Mouse (Mus musculus) left cerebral cortex, adult 2 months (tissue): Measurements from ENCODE around the gene Nfia. TPM values are rescaled to one million over a fixed set of nuclear protein-coding genes. Genes with fewer than 3 reads are reported as not detected.
A peak's percentile ranks its signal among the peaks of the same experiment; 100 is the strongest.

Source experiments
- DNase-seq, 2 experiments: peaks; one replicate each; pipeline ENCODE4 v3.0.0; 2021 to 2022; ENCODE audit warnings: low spot score in 2 of 2, mixed read lengths in 1 of 2; ENCODE audit errors: extremely low spot score in 1 of 2
- H3K27ac ChIP-seq: fragments of 200-600 bp; 2 replicates; pipeline ENCODE4 v1.8.1; 2022
- H3K4me3 ChIP-seq: fragments of 200-600 bp; 2 replicates; pipeline ENCODE4 v1.8.1; 2022
- CTCF ChIP-seq: fragments of 200-600 bp; IDR thresholded peaks from 2 replicates; pipeline ENCODE4 v1.8.1; 2022; ENCODE audit warnings: antibody characterized with exemption, mild to moderate bottlenecking, moderate library complexity
- intact Hi-C: fragments of 180-260 bp; cut with DNase I; formaldehyde crosslinking; loops from one replicate; pipeline ENCODE4 v1.15.1; 2025
- long read RNA-seq, 2 experiments: library from polyadenylated mRNA; stranded (forward); transcript quantifications; one replicate each; pipeline ENCODE4 v2.0.0; 2021; ENCODE audit warnings: borderline mapping rate in 2 of 2
- total RNA-seq, 2 experiments: library from RNA; stranded (reverse); gene quantifications; 2 replicates each; pipeline ENCODE4 v1.2.3; 2021

The Nfia gene
- total RNA-seq, result 10 to 100 TPM; 58.1 to 62.5 TPM
- long read RNA-seq, experiment 1, full-length matches to known transcripts, result 3 of 9 reads
- long read RNA-seq, experiment 1, partial matches to known transcripts, result 2 of 9 reads
- long read RNA-seq, experiment 1, other reads (novel, unspliced or antisense), result 4 of 9 reads
- long read RNA-seq, experiment 2, full-length matches to known transcripts, result 5 of 8 reads
- long read RNA-seq, experiment 2, partial matches to known transcripts, result 1 of 8 reads
- long read RNA-seq, experiment 2, other reads (novel, unspliced or antisense), result 2 of 8 reads

DNA sequence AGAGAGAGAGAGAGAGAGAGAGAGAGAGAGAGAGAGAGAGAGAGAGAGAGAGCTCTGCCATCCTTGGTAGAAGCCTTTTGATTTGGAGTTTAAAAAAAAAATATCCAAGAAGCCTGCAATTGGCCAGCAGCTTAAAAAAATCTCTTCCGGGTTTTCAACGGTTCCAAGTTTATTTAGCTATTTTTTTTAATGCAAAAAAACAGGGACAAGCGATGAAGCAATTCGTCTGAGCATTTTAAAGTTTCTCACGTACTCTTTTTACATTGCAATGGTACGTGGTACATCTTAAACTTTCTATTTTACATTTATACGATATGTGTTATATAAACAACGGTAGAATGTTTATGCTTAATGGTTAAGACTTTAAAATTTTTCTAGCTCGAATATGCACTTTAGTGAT is at the start of gene Nfia:
Nfia (plus strand) TSS at position 94 of the 400 bp plus-strand sequence.
- intact Hi-C loops, result loop anchor here (2.0 to 10.0 kb wide), 3 partner anchors 14 to 550 kb away; no protein-coding TSS in a partner anchor

DNA sequence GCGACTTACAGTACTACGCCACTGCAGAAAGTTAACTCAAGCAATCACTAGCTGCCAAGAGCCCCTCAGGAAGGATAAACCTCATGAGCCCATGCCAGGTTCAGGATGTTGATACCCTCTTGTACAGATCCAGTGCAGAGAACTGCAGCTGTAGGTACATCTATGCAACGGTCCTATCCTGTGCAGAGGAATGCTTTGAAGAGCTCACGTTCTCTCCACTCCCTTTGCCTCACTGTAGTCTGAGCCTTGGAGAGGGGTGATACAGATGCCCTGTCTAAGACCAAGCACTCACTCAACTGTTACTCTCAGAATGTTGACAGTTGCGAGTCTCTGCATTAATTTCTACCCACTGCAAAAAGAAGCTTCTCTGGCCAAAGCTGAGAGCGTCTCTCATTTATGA is 49.2 kb upstream of the Nfia start:
- no peak for DNase-seq
- H3K27ac ChIP-seq, result no peak overlapping the region
- TF ChIP-seq CTCF, result no peak
- intact Hi-C loops, result no loop called here
- H3K4me3 ChIP-seq, result no peak overlapping the region

More for the DNA sequence above, at the start of gene Nfia:
- no peak for TF ChIP-seq CTCF
- H3K4me3 ChIP-seq, result peak within 1 kb of the TSS; percentile 59
- peak within 1 kb of the TSS; percentile 88 for H3K27ac ChIP-seq
- DNase-seq, result no peak

DNA sequence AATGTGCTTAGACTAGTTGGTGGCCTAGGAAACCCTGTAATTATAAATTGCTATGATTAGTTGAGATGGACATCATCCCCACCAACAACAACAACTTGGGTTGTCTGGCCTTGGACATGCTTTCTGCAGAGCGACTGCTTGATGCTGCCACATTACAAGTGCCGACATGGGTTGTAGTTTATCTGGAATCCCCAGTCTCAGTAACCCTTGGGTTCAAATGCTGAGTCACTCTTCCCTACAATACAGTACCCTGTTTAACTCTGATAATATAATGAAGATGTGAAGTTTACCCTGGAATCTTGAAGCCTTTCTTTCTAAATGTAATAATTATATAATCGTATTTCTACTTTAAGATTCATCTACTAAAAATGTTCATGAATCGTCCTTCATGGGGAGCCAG is 44.0 kb upstream of the Nfia start:
- intact Hi-C loops, result no loop called here
- no peak overlapping the region for H3K4me3 ChIP-seq
- H3K27ac ChIP-seq, result no peak overlapping the region
- DNase-seq, result no peak
- no peak for TF ChIP-seq CTCF

DNA sequence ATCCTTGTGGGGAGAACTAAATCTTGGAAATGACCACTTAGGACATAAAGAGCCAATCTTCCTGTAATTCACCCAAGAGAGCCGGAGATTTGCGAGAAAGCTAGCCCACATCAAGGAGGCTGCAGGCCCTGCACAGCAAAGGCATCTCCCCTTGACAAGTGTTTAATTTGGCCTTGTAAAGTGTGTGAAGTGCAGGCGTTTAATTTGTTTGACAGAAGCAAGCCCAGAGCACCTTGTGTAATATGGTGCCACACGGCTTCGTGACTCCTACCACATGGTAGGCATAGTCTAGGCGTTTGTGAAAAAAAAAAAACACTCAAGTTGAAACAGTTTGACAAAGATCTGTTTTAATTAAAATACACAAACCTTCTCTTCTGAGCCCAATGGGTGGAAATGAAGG is 42.5 kb upstream of the Nfia start:
- intact Hi-C loops, result no loop called here
- no peak for TF ChIP-seq CTCF
- no peak for DNase-seq
- Histone ChIP-seq H3K4me3 (no peak overlapping the region), H3K27ac (no peak overlapping the region)

DNA sequence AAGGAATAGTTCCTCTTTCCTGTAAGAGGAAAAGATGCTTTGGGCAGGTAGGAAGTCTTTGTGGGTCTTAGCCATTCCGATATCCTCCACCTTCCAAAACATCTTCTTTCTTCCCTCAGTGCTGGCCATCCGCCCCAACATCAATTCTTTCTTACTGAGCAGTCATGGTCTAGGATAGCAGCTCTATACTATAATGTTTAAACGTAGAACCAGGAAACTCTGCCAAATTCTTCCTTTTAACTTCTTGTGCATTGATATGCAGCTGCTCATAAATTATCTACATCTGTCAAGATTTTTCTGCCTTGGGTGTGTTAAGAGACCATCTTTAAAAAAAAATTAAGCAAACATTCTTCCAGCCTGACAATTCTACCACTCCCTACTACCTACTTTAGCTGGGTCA is 42.1 kb upstream of the Nfia start:
- no peak for DNase-seq
- intact Hi-C loops, result no loop called here
- no peak for TF ChIP-seq CTCF
- Histone ChIP-seq H3K27ac (no peak overlapping the region), H3K4me3 (no peak overlapping the region)

DNA sequence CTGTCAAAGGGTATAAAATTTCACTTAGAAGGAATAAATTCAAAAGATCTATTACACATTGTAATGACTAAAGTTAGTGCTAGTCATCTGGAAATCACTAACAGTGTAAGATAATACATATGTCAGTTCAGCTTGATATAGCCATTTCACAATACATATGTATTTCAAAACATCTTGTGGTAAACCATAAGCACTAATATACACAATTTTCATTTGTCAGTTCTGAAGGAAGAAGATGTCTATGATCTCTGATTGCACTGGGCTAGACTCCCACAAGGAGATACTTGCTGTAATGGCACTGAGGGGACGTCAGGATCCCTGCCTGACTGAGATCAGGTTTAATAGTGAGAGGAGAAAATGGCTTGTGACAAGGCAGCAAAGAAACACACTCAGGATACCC is 39.1 kb upstream of the Nfia start:
- intact Hi-C loops, result no loop called here

DNA sequence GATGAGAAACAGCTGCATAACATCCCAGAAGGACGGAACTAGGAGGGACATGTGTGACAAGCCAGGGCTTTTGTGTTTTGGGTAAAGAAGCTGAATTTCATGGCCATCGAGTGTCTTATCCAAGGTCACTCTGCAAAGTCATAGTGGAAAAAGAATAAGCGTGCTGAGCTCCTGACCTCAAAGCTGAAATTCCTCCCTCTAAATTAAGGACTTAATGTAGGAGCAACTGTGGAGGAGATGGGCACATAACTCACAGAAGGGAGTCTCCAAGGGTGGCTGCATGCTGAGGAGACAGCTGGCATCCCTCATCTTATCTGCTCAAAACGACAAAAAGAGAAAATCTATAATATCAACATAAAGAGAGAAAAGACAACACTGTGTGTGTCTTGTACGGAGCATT is 28.6 kb upstream of the Nfia start:
- DNase-seq, result no peak
- intact Hi-C loops, result loop anchor here (2.0 to 10.0 kb wide), 2 partner anchors 67 to 949 kb away; no protein-coding TSS in a partner anchor
- TF ChIP-seq CTCF, result no peak
- Histone ChIP-seq H3K27ac (no peak overlapping the region), H3K4me3 (no peak overlapping the region)

More for the DNA sequence above, 39.1 kb upstream of the Nfia start:
- TF ChIP-seq CTCF, result no peak
- no peak overlapping the region for H3K27ac ChIP-seq
- no peak for DNase-seq
- H3K4me3 ChIP-seq, result no peak overlapping the region

DNA sequence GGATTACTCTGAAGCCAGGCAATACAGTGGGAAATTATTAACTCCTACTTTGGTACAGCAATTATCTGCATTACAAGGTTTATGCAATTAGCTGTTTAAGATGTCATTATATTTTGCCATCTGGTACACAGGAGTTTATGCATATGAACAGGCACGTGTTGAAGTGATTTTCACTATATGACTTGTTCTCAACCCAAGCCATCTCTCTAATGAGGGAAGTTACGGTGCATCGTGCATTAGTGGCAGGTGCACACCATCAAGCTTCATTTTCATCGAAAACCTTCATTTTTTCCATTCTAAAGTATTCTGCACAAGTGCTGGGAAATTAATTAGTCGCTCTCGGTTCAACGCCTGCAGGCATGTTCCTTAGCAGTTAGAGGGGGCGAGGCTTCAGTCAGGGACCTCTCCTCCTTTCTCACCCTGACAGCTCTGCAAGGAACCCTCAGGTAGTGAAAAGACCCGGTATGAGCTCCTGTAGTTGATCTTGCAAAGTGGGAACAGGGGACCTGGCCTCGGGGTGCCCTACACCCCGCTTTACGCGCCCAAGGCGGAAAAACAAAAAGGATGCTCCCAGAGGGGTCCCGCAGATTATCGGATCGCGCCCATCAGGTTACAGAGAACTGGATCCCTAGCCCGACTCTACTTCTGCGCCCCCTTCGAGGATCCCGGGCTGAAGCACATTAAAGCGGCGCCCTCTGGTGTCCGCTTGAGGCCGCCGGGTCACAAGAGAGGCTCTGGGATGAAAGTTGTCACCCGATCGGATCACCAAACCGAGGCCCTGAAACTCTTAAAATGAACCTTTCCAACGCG is 27.0 kb upstream of the Nfia start:
- TF ChIP-seq CTCF, result peak; percentile 88
- DNase-seq, result peak; percentile 74 to 77
- peak overlapping the region; percentile 49 for H3K4me3 ChIP-seq
- no peak overlapping the region for H3K27ac ChIP-seq
- intact Hi-C loops, result loop anchor here (1.0 to 10.0 kb wide), 5 partner anchors 69 to 1048 kb away; no protein-coding TSS in a partner anchor

DNA sequence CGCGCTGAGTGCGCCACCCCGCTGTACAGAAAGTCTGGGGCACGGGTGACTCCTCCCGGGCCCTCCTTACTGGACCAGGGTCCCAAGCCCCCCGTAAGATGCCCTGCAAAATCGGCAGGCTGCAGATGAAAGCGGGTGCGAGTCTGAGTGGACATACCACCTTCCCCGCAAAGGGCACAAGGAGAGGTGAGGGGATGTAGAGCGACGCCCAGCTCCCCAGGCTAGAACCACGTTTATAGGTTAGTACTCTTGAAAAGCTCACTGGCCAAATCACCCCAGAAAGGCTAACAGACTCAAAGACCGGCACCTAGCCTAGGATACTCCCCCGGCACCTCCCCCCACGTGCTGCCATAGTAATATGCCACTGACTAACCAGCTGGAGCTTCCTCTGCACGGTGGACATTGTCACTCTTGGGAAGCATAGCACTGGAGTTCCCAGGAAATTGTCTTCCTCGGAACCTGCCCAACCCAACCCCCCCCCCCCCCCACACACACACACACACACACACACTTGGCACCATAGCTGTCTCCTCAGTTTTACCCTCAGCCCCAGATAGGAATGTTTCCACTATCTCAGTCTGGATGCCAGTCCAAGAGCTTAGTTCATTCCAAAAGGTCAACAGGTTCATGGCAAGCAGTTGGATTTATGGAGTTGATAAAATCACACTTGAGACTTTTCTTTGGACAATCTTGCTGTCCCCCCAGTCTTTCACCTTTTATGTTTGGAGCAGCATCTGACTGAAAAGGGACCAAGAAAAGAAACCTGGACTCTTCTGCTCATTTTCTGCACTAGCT is 26.2 kb upstream of the Nfia start:
- Histone ChIP-seq H3K27ac (no peak overlapping the region), H3K4me3 (peak overlapping the region; percentile 49)
- intact Hi-C loops, result loop anchor here (1.0 to 10.0 kb wide), 4 partner anchors 182 to 1049 kb away; no protein-coding TSS in a partner anchor
- TF ChIP-seq CTCF, result no peak
- DNase-seq, result no peak

DNA sequence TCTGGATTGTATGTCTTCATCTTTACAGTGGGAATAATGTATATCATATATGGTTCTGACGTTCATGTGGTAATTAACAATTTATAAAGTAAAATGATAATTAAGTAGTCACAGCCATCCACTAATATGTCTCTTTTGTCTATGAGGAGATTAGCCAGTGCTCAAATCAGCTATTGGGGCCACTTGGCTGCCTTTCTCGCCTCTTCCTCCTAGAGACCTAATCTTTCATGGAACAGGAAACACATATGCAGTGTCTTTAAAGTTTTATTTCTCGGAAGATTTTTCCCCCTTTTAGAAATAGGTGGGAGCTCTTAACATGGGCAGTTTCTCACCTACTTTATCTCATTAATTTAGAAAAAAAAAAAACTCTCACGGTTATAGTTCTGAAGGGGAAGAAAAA is 22.1 kb upstream of the Nfia start:
- intact Hi-C loops, result loop anchor here (5.0 to 10.0 kb wide), 5 partner anchors 257 to 954 kb away; no protein-coding TSS in a partner anchor
- H3K4me3 ChIP-seq, result no peak overlapping the region
- TF ChIP-seq CTCF, result no peak
- H3K27ac ChIP-seq, result no peak overlapping the region
- DNase-seq, result no peak

DNA sequence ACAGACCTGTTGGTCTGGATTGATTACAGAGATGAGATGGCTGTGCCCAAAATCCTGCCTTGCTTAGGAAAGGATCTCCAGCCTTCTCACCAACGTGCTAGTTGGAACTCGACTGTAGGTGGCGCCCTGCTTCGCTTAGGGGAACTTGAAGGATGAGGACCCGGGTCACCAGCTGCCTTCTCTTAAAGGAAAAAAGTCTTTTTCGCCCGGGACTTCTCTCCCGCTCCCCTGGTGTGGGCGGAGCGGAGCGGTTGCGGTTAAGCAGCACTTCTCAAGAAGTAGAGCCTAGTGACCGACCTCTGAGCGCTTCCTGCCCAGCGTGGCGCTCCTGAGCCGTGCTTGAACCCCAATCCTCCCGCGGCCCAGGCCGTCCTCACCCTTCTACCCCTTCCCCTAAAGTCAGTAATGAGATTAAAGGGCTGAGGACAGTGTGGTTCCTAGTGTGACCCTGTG is 21.5 kb upstream of the Nfia start:
- H3K27ac ChIP-seq, result peak overlapping the region; percentile 82
- DNase-seq, result peak; percentile 86 to 87
- H3K4me3 ChIP-seq, result peak overlapping the region; percentile 48
- intact Hi-C loops, result loop anchor here (1.0 to 10.0 kb wide), 6 partner anchors 256 to 954 kb away; no protein-coding TSS in a partner anchor
- TF ChIP-seq CTCF, result peak; percentile 90
